Mouse (Mus musculus) G1E (cell line): Measurements from ENCODE around the gene Tdo2.

ENCODE experiments used
- CTCF ChIP-seq: IDR thresholded peaks from 2 replicates; pipeline ENCODE4 v1.5.1; 2012; ENCODE audit warnings: low read depth, low read length, inconsistent platforms, mixed read lengths
- GATA1 ChIP-seq: IDR thresholded peaks from 2 replicates; pipeline ENCODE4 v1.6.1; 2012; ENCODE audit warnings: borderline replicate concordance, low read length, inconsistent platforms, mixed read lengths
- GATA2 ChIP-seq: IDR thresholded peaks from 2 replicates; pipeline ENCODE4 v1.6.1; 2012; ENCODE audit warnings: low read depth, low read length, inconsistent platforms, borderline replicate concordance
- TAL1 ChIP-seq: conservative IDR thresholded peaks from 2 replicates; pipeline ENCODE4 v1.6.1; 2012; ENCODE audit warnings: low read depth, low read length, inconsistent platforms, mixed read lengths

- TF ChIP-seq CTCF (no peak), GATA2 (no peak), GATA1 (no peak), TAL1 (no peak)
Measured at GRCm38 (mm10) chr3:82014148-82014703, 38.2 kb upstream of the Tdo2 start.
